Mouse (Mus musculus): ENCODE measurements around the gene Crcp. TPM values are rescaled to one million over a fixed set of nuclear protein-coding genes. Genes with fewer than 3 reads are reported as not detected.

Gene Crcp
- polyA plus RNA-seq (2015; fragmentation: Nextera tagmentation; extraction: Ambion mirVana): 67.0 and 77.0 TPM in 2 replicates

DNA sequence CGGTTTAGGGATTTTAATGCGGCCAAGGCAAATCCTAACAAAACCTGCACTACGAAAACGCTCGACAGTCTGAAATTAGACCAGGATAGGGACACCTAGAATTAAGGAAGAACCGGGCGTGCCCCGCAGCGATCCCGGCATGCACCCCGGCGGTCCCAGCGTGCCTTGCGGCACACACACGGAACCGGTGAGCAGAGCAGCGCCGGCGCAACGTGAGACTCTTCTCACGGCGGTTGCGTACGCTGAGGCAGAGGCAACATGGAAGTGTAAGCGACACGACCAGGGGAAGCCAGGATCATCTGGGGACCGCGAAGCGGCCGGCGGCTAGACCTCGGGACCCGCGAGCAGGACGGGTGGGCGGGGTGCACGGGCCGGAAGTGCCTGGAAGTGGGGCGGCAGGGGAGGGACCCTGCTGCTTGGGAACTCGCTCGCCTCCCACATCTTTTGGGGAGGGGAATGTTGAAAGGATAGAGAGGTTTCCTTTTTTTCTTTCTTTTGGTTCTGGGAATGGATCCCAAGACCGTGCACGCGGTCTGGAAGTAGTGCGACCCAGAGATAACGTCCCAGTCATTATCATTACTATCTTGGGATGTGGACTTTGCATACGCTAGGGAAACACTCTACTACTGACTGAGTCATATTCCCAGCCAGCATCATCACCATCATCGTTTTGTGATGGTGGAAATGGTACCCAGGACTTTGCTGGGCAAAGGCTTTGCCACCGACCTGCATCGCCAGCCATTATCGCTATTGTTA is at the start of gene Crcp, which contains the start of gene Asl:
Gene Crcp, plus strand, starts transcription at position 149 of the 756 bp plus-strand sequence.
Gene Asl, minus strand, starts transcription at position 106 of the 756 bp plus-strand sequence.
- Histone ChIP-seq H3K9ac (peak within 1 kb of the TSS; percentile 79), H3K27ac (peak within 1 kb of the TSS; percentile 90), H3K36me3 (ENCODE audit: poor library complexity, severe bottlenecking) (no peaks in the 10 kb centered on the region; the same call in 1 of the 2 replicates), H3K4me1 (peaks cover 10% of the 10 kb centered on the region), H3K9me3 (replicated peaks) (no peaks in the 10 kb centered on the region), H3K27me3 (peaks cover 15% of the 10 kb centered on the region; the same call in 1 of the 2 replicates), H3K4me3 (peak within 1 kb of the TSS; percentile 72), H3K4me2 (peak within 1 kb of the TSS; percentile 83)
- peak; percentile 88 for ATAC-seq
- 2% methylated on average over 51 of the region's 51 CpGs for WGBS

DNA sequence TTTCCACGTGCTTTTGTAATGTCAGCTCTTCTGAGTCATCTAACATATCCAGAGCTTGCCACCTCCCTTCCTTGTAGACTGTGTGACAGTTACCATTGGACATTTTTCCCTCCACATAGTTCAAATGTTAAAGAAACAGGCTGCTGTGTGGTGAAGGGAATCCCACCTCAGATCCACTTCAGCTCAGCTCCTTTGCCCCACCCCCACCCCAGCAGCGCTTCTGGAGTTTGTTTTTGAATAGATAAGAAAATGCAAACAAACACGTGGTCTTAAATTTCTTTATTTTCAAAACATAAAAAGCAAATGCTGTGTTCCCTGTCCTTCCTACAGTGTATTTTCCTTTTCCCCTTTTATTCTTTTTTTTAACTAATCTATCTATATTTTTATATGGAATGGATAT is 48.9 kb upstream of the Crcp start:
- no peaks in the 10 kb centered on the region for H3K9me3 ChIP-seq (replicated peaks)
- peaks cover 21% of the 10 kb centered on the region for H3K36me3 ChIP-seq (ENCODE audit: poor library complexity, severe bottlenecking)
- no peak overlapping the region for H3K4me3 ChIP-seq
- ATAC-seq: no peak
- H3K9ac ChIP-seq: no peak overlapping the region
- H3K27me3 ChIP-seq: no peaks in the 10 kb centered on the region
- H3K4me1 ChIP-seq: no peaks in the 10 kb centered on the region
- WGBS: 84% methylated on average over 3 of the region's 3 CpGs
- no peak overlapping the region for H3K4me2 ChIP-seq
- no peak overlapping the region for H3K27ac ChIP-seq

DNA sequence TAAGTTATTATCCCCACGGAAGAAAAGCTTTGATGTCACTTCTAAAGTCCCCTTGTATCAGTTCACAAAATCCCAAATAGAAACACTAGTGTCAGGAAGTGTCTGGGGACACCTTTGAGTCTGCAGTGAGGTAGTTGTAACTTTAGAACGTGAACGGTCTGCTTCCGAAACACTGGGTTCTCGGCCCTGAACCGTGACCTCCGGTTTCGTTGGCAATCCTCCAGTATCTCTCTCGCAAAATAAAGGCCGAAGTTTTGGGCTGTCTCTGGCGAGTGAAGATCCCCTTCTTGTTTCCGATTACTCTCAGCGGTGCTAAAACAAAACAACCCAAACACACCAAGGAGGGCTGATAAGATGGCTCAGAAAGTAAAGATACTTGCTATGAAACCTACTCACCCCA is 39.7 kb upstream of the Crcp start:
- ATAC-seq: no peak
- no peak overlapping the region for H3K4me2 ChIP-seq
- H3K9me3 ChIP-seq (replicated peaks): no peaks in the 10 kb centered on the region
- no peaks in the 10 kb centered on the region for H3K27me3 ChIP-seq
- no peak overlapping the region for H3K4me3 ChIP-seq
- H3K27ac ChIP-seq: no peak overlapping the region
- H3K4me1 ChIP-seq: no peaks in the 10 kb centered on the region
- H3K36me3 ChIP-seq (ENCODE audit: poor library complexity, severe bottlenecking): peaks cover 15% of the 10 kb centered on the region; the same call in 1 of the 2 replicates
- H3K9ac ChIP-seq: no peak overlapping the region
- 87% methylated on average over 13 of the region's 13 CpGs for WGBS

GRCm38 (mm10) chr5:129991898-129992297 is 37.2 kb upstream of the Crcp start:
- no peak overlapping the region for H3K9ac ChIP-seq
- H3K4me3 ChIP-seq: no peak overlapping the region
- H3K9me3 ChIP-seq (replicated peaks): no peaks in the 10 kb centered on the region
- H3K27ac ChIP-seq: no peak overlapping the region
- H3K4me1 ChIP-seq: no peaks in the 10 kb centered on the region
- no peak for ATAC-seq
- peaks cover 15% of the 10 kb centered on the region; the same call in 1 of the 2 replicates for H3K36me3 ChIP-seq (ENCODE audit: poor library complexity, severe bottlenecking)
- no peaks in the 10 kb centered on the region for H3K27me3 ChIP-seq
- WGBS: 93% methylated on average over 5 of the region's 5 CpGs
- H3K4me2 ChIP-seq: no peak overlapping the region

DNA sequence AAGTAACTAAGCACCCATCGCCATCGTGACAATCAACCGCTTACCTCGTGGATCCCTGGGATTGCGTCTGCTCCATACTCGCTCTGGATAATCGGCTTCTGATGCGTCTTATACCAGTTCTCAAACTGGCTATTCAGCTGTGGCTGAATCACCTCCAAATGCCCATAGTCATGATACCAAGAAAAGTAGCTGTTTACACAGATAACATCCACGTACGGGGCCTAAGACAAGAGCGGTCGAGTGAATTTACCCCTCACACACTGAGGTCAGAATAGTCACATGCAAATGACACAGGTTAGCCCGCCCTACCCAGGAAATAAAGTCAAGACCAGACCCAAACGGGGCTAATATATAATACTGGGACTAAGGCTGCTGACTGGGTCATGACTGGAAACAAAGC is 35.7 kb upstream of the Crcp start:
- Histone ChIP-seq H3K27ac (no peak overlapping the region), H3K4me2 (no peak overlapping the region), H3K9me3 (replicated peaks) (no peaks in the 10 kb centered on the region), H3K4me1 (no peaks in the 10 kb centered on the region), H3K9ac (no peak overlapping the region), H3K36me3 (ENCODE audit: poor library complexity, severe bottlenecking) (peaks cover 11% of the 10 kb centered on the region; the same call in 1 of the 2 replicates), H3K4me3 (no peak overlapping the region), H3K27me3 (no peaks in the 10 kb centered on the region)
- WGBS: 91% methylated on average over 14 of the region's 14 CpGs
- no peak for ATAC-seq

- Histone ChIP-seq H3K36me3 (ENCODE audit: poor library complexity, severe bottlenecking) (peaks cover 6% of the 10 kb centered on the region; the same call in 1 of the 2 replicates), H3K9me3 (replicated peaks) (no peaks in the 10 kb centered on the region), H3K4me3 (no peak overlapping the region), H3K4me1 (no peaks in the 10 kb centered on the region), H3K27ac (no peak overlapping the region), H3K4me2 (no peak overlapping the region), H3K27me3 (no peaks in the 10 kb centered on the region), H3K9ac (no peak overlapping the region)
- no peak for ATAC-seq
- 94% methylated on average over 7 of the region's 7 CpGs for WGBS
Observed at GRCm38 (mm10) chr5:129994989-129995388, 34.1 kb upstream of the Crcp start.

DNA sequence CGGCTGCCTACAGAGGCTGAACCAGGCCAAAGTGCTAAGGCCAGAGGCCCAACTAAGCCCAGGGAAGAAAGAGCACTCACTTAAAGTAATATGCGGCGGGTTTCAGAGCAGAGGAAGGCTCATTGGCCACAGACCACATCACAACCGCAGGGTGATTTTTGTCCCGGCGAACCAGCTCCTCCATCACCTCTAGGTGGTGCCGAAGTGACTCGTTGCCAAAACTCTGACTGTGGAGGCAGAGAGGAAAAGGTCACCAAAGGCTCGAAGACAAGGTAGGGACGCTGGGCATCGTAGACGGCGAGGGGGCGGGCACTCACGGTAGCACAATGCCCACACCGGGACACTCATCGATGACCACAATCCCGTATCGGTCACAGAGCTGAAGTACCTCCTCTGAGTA is 31.4 kb upstream of the Crcp start:
- Histone ChIP-seq H3K36me3 (ENCODE audit: poor library complexity, severe bottlenecking) (no peaks in the 10 kb centered on the region), H3K4me2 (no peak overlapping the region), H3K4me1 (peaks cover 10% of the 10 kb centered on the region), H3K9me3 (replicated peaks) (no peaks in the 10 kb centered on the region), H3K27me3 (no peaks in the 10 kb centered on the region), H3K27ac (no peak overlapping the region), H3K9ac (no peak overlapping the region), H3K4me3 (no peak overlapping the region)
- no peak for ATAC-seq
- WGBS: 73% methylated on average over 19 of the region's 19 CpGs

GRCm38 (mm10) chr5:129999097-129999496 is 30.0 kb upstream of the Crcp start:
- no peaks in the 10 kb centered on the region for H3K9me3 ChIP-seq (replicated peaks)
- H3K4me2 ChIP-seq: no peak overlapping the region
- H3K9ac ChIP-seq: no peak overlapping the region
- WGBS: 29% methylated on average over 4 of the region's 4 CpGs
- H3K36me3 ChIP-seq (ENCODE audit: poor library complexity, severe bottlenecking): no peaks in the 10 kb centered on the region
- H3K4me1 ChIP-seq: peaks cover 14% of the 10 kb centered on the region
- H3K27me3 ChIP-seq: no peaks in the 10 kb centered on the region
- no peak overlapping the region for H3K27ac ChIP-seq
- no peak for ATAC-seq
- H3K4me3 ChIP-seq: no peak overlapping the region

DNA sequence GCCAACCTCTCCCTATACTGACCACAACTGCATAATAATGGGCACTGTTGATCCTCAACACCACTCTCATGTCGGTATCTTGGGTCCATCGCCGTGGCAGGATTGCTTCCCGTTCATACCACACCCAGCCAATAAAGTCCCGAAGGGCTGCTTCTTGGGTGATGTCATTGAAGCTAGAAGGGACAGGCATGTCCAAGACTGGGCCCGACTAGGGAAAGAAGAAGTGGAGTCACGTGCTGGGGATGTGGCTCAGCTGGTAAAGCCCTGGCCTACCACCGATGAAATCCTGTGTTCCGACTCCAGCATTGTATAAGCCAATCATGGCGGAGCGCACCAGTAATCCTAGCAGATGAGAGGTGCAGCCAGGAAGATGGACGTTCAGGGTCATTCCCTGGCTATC is 28.4 kb upstream of the Crcp start:
- Histone ChIP-seq H3K36me3 (ENCODE audit: poor library complexity, severe bottlenecking) (no peaks in the 10 kb centered on the region), H3K27ac (no peak overlapping the region), H3K4me3 (no peak overlapping the region), H3K9me3 (replicated peaks) (peaks cover 13% of the 10 kb centered on the region), H3K4me1 (peaks cover 14% of the 10 kb centered on the region), H3K4me2 (no peak overlapping the region), H3K27me3 (no peaks in the 10 kb centered on the region), H3K9ac (no peak overlapping the region)
- ATAC-seq: no peak
- 91% methylated on average over 12 of the region's 12 CpGs for WGBS

DNA sequence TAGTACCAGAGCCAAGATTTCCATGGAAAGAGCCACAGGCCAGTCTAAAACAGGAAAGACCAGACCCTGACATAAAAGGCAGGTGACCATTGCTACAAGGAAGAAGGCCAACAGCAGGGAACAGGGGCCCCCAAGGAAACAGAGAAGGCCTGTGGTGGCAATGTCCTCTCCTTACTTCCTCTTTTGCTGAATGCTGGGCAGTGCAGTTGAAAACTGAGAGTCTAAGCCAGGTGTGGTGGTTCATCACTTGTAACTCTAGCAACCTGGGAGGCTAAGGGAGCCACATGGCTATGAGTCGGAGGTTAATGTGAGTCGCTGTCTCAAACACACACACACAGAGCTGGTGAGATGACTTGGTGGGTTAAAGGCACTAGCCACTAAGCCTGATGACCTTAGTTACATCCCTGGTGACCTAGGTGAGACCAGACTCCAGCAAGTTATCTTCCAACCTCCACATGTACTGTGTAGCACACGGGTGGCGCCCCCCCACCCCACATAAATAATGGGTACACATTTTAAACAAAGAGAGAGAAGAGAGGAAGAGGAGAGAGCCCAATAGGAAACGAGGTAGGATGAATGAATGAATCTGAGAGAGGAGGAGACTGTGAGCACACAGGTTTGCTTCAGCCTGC is 27.6 kb upstream of the Crcp start:
- ATAC-seq: no peak
- Histone ChIP-seq H3K36me3 (ENCODE audit: poor library complexity, severe bottlenecking) (no peaks in the 10 kb centered on the region), H3K9me3 (replicated peaks) (peaks cover 16% of the 10 kb centered on the region), H3K27ac (no peak overlapping the region), H3K27me3 (no peaks in the 10 kb centered on the region), H3K9ac (no peak overlapping the region), H3K4me2 (peak overlapping the region; percentile 80), H3K4me3 (no peak overlapping the region), H3K4me1 (peaks cover 14% of the 10 kb centered on the region)
- 55% methylated on average over 5 of the region's 5 CpGs for WGBS

DNA sequence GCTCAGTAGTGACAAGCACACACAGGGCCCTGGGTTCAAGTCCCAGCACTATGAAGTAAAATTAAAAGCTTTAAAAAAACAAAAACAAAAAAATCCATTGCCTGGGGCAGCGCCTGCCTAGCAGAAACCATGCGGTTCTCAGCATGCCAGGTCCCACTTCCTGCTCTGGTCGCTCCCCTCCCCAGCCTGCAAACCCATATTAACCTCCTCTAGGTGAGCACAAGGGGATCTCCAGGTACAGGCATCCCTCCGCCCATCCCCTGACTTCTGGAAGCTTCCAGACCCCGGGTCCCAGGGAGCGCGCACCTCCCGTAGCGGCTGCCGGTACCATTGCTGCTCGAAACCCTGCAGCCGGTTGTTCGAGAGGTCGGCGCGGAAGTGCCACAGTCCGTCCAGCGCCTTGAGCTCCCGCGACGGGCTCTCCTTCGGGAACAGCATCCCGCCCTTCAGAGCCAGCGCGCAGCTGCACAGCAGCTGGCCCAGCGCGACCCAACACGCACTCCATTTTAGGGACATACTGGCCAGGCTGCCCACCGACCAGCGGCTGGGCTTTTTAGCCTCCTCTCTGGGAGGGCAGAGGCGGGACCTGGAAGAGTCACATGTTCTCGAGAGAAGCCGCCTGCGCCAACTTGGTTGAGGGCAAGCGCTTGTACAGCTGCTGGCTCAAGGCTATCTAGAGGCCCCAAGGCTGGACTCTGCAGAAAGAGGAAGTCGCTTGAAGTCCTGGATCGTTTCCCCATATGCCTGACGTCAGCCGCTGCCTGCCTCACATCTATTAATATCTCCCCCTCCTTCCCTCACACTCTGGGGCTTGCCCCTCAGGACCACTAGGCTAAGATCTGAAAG is 26.6 kb upstream of the Crcp start, which contains the start of gene Gusb:
Gene Gusb, minus strand, starts transcription at position 749 of the 846 bp plus-strand sequence.
- H3K4me3 ChIP-seq: peak within 1 kb of the TSS; percentile 53
- H3K9me3 ChIP-seq (replicated peaks): peaks cover 16% of the 10 kb centered on the region
- H3K27me3 ChIP-seq: no peaks in the 10 kb centered on the region
- peak within 1 kb of the TSS; percentile 80 for H3K4me2 ChIP-seq
- no peak within 1 kb of the TSS for H3K27ac ChIP-seq
- ATAC-seq: peak; percentile 84
- no peaks in the 10 kb centered on the region for H3K36me3 ChIP-seq (ENCODE audit: poor library complexity, severe bottlenecking)
- peak within 1 kb of the TSS; percentile 72 for H3K9ac ChIP-seq
- peaks cover 14% of the 10 kb centered on the region for H3K4me1 ChIP-seq
- WGBS: 3% methylated on average over 39 of the region's 39 CpGs

Measured in forebrain, embryonic 13.5 days (tissue).